Mouse (Mus musculus) hindbrain, embryonic 11.5 days (tissue): ENCODE measurements around the gene Gsc. TPM values are rescaled to one million over a fixed set of nuclear protein-coding genes. Genes with fewer than 3 reads are reported as not detected.

Source experiments
- ATAC-seq: fragments of 200-750 bp; cut with Nextera tagmentation; 2 replicates; pipeline ENCODE4 v1.8.0; 2017; ENCODE audit warnings: mild to moderate bottlenecking, moderate TSS enrichment, moderate library complexity; ENCODE audit not compliant: low FRiP score
- DNase-seq: peaks from one replicate; pipeline ENCODE4 v3.0.0-alpha.2; 2015; ENCODE audit warnings: low spot score
- H3K27ac ChIP-seq: fragments of 300-500 bp; sonication (generic); 2 replicates; pipeline ENCODE4 v1.5.1; 2014; ENCODE audit warnings: mild to moderate bottlenecking, low read depth, low read length
- H3K27me3 ChIP-seq: fragments of 300-500 bp; sonication (generic); 2 replicates; pipeline ENCODE4 v1.6.1; 2014; ENCODE audit warnings: mild to moderate bottlenecking, low read length, moderate library complexity, mixed read lengths; ENCODE audit not compliant: control insufficient read depth, insufficient read depth
- H3K36me3 ChIP-seq: fragments of 300-500 bp; sonication (generic); 2 replicates; pipeline ENCODE4 v1.6.1; 2014; ENCODE audit warnings: mild to moderate bottlenecking, low read length, moderate library complexity, mixed read lengths; ENCODE audit not compliant: control insufficient read depth, insufficient read depth
- H3K4me1 ChIP-seq: fragments of 300-500 bp; sonication (generic); replicated peaks from 2 replicates; pipeline ENCODE4 v1.6.1; 2014; ENCODE audit warnings: low read length, mixed read lengths; ENCODE audit not compliant: control insufficient read depth, insufficient read depth
- H3K4me2 ChIP-seq: fragments of 300-500 bp; sonication (generic); replicated peaks from 2 replicates; pipeline ENCODE4 v1.6.1; 2014; ENCODE audit warnings: mild to moderate bottlenecking, low read depth, low read length
- H3K4me3 ChIP-seq: fragments of 300-500 bp; sonication (generic); 2 replicates; pipeline ENCODE4 v1.5.1; 2014; ENCODE audit warnings: low read depth, low read length
- H3K9ac ChIP-seq: fragments of 300-500 bp; sonication (generic); 2 replicates; pipeline ENCODE4 v1.6.1; 2014; ENCODE audit warnings: low read depth, low read length
- H3K9me3 ChIP-seq: fragments of 300-500 bp; sonication (generic); 2 replicates; pipeline ENCODE4 v1.6.1; 2016; ENCODE audit warnings: low read length; ENCODE audit not compliant: control insufficient read depth
- WGBS: fragments of 180-500 bp; shearing (Covaris S2); extraction: QIAGEN DNeasy Blood & Tissue Kit; methylation state at CpG from one replicate; pipeline ENCODE4 v1.1.7; 2014; 5-methylcytosine and 5-hydroxymethylcytosine counted together
- polyA plus RNA-seq: library from polyadenylated mRNA; unstranded; fragments of >200 nt; fragmentation: Nextera tagmentation; extraction: Ambion mirVana; gene quantifications from 2 replicates; pipeline ENCODE4 v1.2.1, GENCODE M21; 2014

The Gsc gene
- polyA plus RNA-seq, 1 experiment from 2014 or later: 0.48 TPM

DNA sequence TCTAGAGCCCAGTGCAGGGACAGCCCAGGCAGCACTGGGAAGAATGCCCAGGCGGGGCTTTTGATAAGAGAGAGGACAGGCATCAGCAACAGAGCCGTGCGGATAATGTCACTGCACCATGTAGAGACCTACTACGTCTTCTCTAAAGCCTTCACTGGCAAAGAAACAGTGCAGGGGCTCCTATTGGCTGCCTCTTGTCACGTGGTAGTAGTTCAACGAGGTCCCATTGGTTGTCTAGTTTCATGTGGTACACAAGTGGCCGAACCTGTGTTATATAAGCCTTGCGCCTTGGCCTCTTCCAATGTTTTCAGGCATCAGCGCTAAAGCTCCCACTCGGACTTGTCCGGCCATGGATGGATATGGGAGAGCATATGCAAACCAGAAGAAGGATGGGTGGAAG is 29.4 kb downstream of the Gsc start:
- 0 out of 2 replicates have a peak, but pooled peaks cover 2% of the 10 kb centered on the region for H3K27me3 ChIP-seq
- no peak overlapping the region for H3K4me3 ChIP-seq
- no peak for ATAC-seq
- H3K4me1 ChIP-seq: no peaks in the 10 kb centered on the region
- DNase-seq: no peak
- no peak overlapping the region for H3K27ac ChIP-seq
- H3K4me2 ChIP-seq: no peak overlapping the region
- WGBS: 84% methylated on average over 11 of the region's 11 CpGs
- no peak overlapping the region for H3K9ac ChIP-seq
- H3K9me3 ChIP-seq: no peaks in the 10 kb centered on the region
- no peaks in the 10 kb centered on the region for H3K36me3 ChIP-seq

DNA sequence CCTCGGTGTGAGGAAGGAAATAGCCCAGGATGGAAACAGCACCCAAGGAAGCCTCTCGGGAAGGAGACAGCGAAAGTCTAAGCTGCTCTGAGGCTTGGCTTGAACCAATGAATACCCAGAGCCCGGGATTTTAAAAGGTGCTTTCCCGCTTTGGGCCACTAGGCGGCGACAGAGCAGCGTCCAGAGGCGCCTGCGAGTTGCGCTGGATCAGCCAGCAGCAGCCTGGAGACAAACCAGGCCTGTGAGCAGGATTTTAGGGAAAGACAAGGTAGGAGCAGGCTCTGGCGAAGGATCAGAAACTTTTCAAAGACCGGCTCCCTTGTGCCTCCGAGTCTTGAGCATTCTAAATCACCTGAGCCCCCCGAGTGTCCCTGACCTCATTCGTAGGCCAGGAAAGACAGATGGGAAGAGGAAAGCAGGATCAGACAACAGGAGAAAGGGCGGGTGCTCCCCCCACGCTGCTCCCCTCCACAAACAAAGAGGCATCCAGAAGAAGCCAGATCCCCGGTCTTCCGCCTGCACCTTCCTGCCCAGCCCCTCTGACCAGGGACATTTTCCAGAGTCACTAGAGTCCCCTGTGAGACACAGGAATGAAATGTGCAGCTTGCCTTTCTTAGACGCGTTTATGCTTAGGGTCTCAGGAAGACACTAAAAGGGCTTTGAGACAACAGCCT is 32.9 kb downstream of the Gsc start:
- Histone ChIP-seq H3K4me3 (no peak overlapping the region), H3K9me3 (no peaks in the 10 kb centered on the region)

DNA sequence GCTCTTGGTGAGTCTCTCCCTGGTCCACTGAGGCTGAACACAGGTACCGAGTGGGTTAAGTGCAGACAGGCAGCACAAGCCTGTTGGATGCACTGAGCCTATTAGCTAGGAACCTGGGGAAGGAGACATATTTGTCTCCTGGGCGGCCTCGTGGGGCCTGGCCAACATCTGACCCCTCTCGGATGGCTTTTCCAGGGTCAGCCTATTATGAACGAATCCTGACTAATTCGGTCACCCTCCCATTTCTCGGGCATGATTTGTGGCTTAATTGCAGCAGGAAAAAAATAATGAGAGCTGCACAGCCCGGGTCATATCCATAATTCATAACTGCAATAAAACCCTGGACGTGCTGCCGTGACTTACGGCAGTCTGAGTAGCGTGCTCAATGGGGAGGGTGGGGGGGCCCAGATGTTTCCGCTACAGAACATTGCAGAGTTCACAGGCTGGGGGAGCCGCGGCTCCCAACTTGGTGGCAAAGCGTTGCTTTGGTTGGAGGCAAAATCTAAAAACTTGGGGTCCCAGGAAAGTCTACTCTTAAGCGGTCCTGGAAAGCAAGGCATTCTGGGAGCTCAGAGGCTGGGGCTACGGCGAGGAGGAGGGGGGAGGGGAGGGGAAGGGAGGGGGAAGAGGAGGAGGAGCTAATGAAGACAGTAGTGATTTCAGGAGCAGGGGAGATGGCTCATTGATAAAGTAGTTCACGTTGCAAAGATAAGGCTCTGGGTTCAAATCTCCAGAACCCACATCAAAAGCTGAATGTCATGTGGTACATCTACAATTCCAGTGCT is 39.0 kb downstream of the Gsc start:
- H3K4me2 ChIP-seq: no peak overlapping the region
- H3K4me3 ChIP-seq: no peak overlapping the region
- H3K9ac ChIP-seq: no peak overlapping the region
- no peaks in the 10 kb centered on the region for H3K36me3 ChIP-seq
- H3K9me3 ChIP-seq: no peaks in the 10 kb centered on the region
- H3K4me1 ChIP-seq: no peaks in the 10 kb centered on the region
- 73% methylated on average over 20 of the region's 20 CpGs for WGBS
- peak; percentile 46; the same call in 1 of the 2 replicates for ATAC-seq
- DNase-seq: no peak
- H3K27ac ChIP-seq: no peak overlapping the region
- no peaks in the 10 kb centered on the region for H3K27me3 ChIP-seq

More for the DNA sequence above, 32.9 kb downstream of the Gsc start:
- DNase-seq: peak; percentile 95
- Histone ChIP-seq H3K27me3 (0 out of 2 replicates have a peak, but pooled peaks cover 2% of the 10 kb centered on the region), H3K4me1 (no peaks in the 10 kb centered on the region), H3K27ac (no peak overlapping the region), H3K4me2 (no peak overlapping the region), H3K9ac (no peak overlapping the region; the same call in 1 of the 2 replicates), H3K36me3 (no peaks in the 10 kb centered on the region)
- ATAC-seq: peak; percentile 30; the same call in 1 of the 2 replicates
- WGBS: 11% methylated on average over 22 of the region's 22 CpGs

DNA sequence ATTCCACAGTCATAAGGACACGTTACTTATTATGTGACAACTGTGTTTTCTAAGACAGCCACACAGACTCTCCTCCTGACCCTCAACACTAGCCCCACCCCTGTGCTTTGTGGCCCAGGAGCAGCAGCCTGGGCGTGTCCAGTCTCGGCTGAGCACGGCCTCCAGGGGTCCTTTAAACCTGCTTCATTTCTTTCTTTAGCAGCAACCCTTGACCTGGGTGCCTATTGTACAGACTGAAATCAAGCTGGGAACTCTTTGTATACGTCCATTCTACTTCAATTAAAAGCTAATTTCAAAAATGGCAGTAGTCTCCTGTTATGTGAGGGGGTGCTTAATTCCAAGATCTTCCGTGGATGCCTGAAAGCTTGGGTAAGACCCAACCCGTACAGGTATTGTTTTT is 39.9 kb downstream of the Gsc start:
- Histone ChIP-seq H3K9ac (no peak overlapping the region), H3K27ac (no peak overlapping the region), H3K27me3 (no peaks in the 10 kb centered on the region), H3K36me3 (no peaks in the 10 kb centered on the region), H3K4me2 (no peak overlapping the region), H3K9me3 (no peaks in the 10 kb centered on the region), H3K4me3 (no peak overlapping the region), H3K4me1 (no peaks in the 10 kb centered on the region)
- DNase-seq: no peak
- peak; percentile 56 for ATAC-seq
- WGBS: 35% methylated on average over 7 of the region's 7 CpGs

DNA sequence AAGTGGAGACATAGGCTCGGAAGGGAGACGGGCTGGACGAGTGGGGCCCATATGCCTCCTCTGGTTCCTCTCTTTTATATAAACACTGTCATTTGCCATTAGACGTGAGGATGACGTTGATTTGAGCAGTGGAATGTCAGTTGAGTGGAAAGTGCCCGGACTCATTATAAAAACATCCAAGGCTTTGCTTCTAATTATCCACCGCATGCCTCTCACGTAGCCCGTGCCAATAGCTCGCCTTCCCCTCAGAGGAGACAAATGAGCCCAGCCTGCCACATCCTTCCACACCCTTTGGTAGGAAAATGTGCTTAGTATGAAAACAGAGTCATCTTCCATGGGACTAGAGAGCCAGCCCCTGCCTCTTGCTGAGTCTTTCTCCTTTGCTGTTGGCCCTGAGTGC is 41.8 kb downstream of the Gsc start:
- no peak overlapping the region for H3K4me3 ChIP-seq
- ATAC-seq (no peak), DNase-seq (no peak)
- H3K27me3 ChIP-seq: no peaks in the 10 kb centered on the region
- no peak overlapping the region for H3K27ac ChIP-seq
- no peaks in the 10 kb centered on the region for H3K4me1 ChIP-seq
- H3K4me2 ChIP-seq: no peak overlapping the region
- H3K9ac ChIP-seq: no peak overlapping the region
- WGBS: 62% methylated on average over 10 of the region's 10 CpGs
- H3K9me3 ChIP-seq: no peaks in the 10 kb centered on the region
- H3K36me3 ChIP-seq: no peaks in the 10 kb centered on the region

DNA sequence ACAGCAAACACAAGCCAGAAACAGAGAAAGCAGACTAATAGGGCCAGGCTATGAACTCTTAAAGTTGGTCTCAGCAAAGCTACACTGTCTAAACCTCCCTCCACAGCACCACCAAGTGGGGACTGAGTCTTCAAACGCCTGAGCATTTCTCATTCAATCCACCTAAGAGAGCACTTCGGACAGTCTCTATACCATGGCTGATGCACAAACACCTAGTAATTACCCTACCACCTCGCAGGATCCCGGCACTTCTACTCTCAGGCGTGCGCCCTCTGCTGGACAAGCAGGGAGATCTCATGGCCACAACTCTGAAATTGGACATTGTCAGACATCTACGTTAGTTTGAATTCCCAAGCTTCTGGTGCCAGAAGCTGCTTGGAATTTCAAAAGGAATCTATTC is 46.2 kb downstream of the Gsc start:
- Histone ChIP-seq H3K27me3 (no peaks in the 10 kb centered on the region), H3K9ac (no peak overlapping the region), H3K4me3 (no peak overlapping the region), H3K27ac (no peak overlapping the region), H3K4me2 (no peak overlapping the region), H3K4me1 (no peaks in the 10 kb centered on the region), H3K9me3 (no peaks in the 10 kb centered on the region), H3K36me3 (no peaks in the 10 kb centered on the region)
- peak; percentile 74 for DNase-seq
- no peak for ATAC-seq
- 9% methylated on average over 7 of the region's 7 CpGs for WGBS

DNA sequence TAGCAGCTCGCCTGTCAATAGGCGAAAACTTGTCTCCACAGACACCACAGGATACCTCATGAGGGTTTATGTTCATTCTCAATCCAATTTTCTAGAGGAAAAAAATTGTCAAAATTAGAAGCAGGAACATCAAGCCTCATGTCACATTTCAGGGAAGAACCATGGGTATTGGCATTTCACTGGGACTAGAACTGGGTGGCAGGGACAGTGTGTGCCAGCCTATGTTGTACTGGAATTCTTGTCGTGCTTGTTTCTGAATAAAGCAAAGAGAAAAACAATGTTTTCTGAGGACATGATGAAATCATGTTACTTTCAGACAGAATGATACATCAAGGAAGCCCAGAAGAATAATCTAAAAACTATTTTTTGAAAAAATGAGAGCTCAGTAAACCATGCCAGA is 47.5 kb downstream of the Gsc start:
- DNase-seq (no peak), ATAC-seq (no peak)
- no peaks in the 10 kb centered on the region for H3K9me3 ChIP-seq
- H3K27me3 ChIP-seq: no peaks in the 10 kb centered on the region
- no peak overlapping the region for H3K4me2 ChIP-seq
- H3K4me1 ChIP-seq: no peaks in the 10 kb centered on the region
- no peaks in the 10 kb centered on the region for H3K36me3 ChIP-seq
- H3K27ac ChIP-seq: no peak overlapping the region
- WGBS: 84% methylated on average over 3 of the region's 3 CpGs
- H3K9ac ChIP-seq: no peak overlapping the region
- no peak overlapping the region for H3K4me3 ChIP-seq

DNA sequence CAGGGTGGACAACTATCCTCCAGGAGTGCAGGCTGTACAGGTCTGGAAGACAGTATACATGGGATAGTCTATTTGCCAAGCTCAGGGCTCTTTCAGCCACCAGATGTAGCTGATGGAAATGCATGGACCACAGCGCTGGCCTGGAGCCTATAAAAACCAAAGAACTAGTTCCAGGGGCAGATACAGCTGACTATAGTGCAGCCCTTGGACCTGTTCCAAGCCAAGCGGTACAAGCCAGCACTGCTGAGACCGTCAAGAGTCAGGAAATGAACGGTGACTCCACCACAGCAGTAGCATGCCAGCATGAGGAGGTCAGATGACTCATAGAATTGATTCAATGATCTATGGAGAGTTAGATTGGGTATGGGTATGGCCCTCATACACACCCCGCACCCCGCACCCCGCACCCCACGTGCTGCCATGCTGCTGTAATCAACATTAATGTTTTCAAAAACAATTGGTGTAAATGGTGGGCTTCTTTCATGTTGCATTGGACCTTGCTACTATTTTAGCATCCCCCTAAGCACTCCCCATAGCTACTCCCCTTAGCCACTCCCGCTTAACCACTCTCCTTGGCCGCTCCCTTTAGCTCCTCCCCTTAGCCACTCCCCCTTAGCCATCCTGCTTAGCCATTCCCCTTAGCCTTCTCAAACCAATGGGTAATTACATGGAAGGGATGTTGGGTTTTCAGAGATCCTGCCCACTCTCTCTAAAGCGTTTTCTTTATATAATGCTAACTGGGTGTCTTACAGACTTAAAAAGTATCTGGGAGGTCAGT is 50.3 kb downstream of the Gsc start:
- H3K4me2 ChIP-seq: no peak overlapping the region
- 86% methylated on average over 11 of the region's 11 CpGs for WGBS
- no peaks in the 10 kb centered on the region for H3K9me3 ChIP-seq
- H3K36me3 ChIP-seq: no peaks in the 10 kb centered on the region
- H3K4me1 ChIP-seq: no peaks in the 10 kb centered on the region
- no peaks in the 10 kb centered on the region for H3K27me3 ChIP-seq
- H3K4me3 ChIP-seq: no peak overlapping the region
- H3K9ac ChIP-seq: no peak overlapping the region
- H3K27ac ChIP-seq: no peak overlapping the region
- ATAC-seq: no peak
- DNase-seq: no peak
